Mouse (Mus musculus) heart, embryonic 11.5 days (tissue): ENCODE data around the gene Arpin. TPM values are rescaled to one million over a fixed set of nuclear protein-coding genes. Genes with fewer than 3 reads are reported as not detected.

ENCODE experiments used
- ATAC-seq: fragments of 200-750 bp; cut with Nextera tagmentation; replicated peaks from 2 replicates; pipeline ENCODE4 v1.8.0; 2017; ENCODE audit warnings: moderate library complexity; ENCODE audit not compliant: insufficient number of reproducible peaks, low FRiP score, low TSS enrichment
- H3K27ac ChIP-seq: fragments of 300-500 bp; sonication (generic); 2 replicates; pipeline ENCODE4 v1.5.1; 2014; ENCODE audit warnings: mild to moderate bottlenecking, low read depth, low read length
- H3K27me3 ChIP-seq: fragments of 300-500 bp; sonication (generic); 2 replicates; pipeline ENCODE4 v1.6.1; 2014; ENCODE audit warnings: mild to moderate bottlenecking, low read length, mixed read lengths; ENCODE audit not compliant: control insufficient read depth, insufficient read depth
- H3K36me3 ChIP-seq: fragments of 300-500 bp; sonication (generic); 2 replicates; pipeline ENCODE4 v1.6.1; 2014; ENCODE audit warnings: mild to moderate bottlenecking, low read length, moderate library complexity, mixed read lengths; ENCODE audit not compliant: control insufficient read depth, insufficient read depth
- H3K4me1 ChIP-seq: fragments of 300-500 bp; sonication (generic); 2 replicates; pipeline ENCODE4 v1.6.1; 2014; ENCODE audit warnings: low read length; ENCODE audit not compliant: control insufficient read depth, insufficient read depth
- H3K4me2 ChIP-seq: fragments of 300-500 bp; sonication (generic); 2 replicates; pipeline ENCODE4 v1.6.1; 2014; ENCODE audit warnings: mild to moderate bottlenecking, moderate library complexity
- H3K4me3 ChIP-seq: fragments of 300-500 bp; sonication (generic); 2 replicates; pipeline ENCODE4 v1.5.1; 2014; ENCODE audit warnings: low read depth, low read length
- H3K9ac ChIP-seq: fragments of 300-500 bp; sonication (generic); 2 replicates; pipeline ENCODE4 v1.6.1; 2014; ENCODE audit warnings: mild to moderate bottlenecking, low read depth, low read length, moderate library complexity
- H3K9me3 ChIP-seq: fragments of 300-500 bp; sonication (generic); replicated peaks from 2 replicates; pipeline ENCODE4 v1.6.1; 2016; ENCODE audit warnings: low read length; ENCODE audit not compliant: control insufficient read depth
- WGBS: fragments of 180-500 bp; shearing (Covaris S2); extraction: QIAGEN DNeasy Blood & Tissue Kit; methylation state at CpG from one replicate; pipeline ENCODE4 v1.1.7; 2014; ENCODE audit not compliant: insufficient replicate concordance; 5-methylcytosine and 5-hydroxymethylcytosine counted together
- polyA plus RNA-seq: library from polyadenylated mRNA; unstranded; fragments of >200 nt; fragmentation: Nextera tagmentation; extraction: Ambion mirVana; gene quantifications from 2 replicates; pipeline ENCODE4 v1.2.1, GENCODE M21; 2014

The Arpin gene
- polyA plus RNA-seq = 27.0 and 27.8 TPM in 2 replicates

DNA sequence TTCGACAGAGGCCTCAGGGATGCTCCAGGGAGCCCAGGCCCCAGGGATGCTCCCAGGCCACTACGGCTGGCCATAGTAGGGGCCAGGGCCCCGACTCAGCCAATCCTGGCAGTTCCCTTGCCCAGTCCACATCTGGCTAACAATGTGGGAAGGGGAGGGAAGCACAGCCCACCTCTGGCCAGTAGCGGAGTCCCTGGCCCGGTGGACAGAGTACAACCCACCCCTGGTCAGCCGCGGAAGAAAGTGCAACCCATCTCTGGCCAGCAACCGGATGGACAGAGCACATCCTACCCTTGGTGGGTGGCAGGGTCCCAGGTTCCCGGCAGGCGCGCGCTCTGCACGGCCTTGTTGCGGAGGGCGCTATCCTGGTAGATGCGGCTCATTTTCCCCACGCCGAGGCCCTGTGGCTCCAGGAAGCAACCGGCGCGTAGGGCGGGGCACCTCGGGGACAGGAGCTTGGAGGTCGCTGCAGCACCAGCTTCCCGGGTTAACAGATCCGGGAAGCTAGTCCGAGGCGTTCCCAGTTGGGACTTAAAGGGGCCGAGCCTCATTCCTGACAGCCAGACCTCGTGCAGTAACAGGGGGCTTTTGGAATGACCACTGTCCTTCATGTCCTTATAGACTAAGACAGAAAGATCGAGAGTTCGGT, at the start of gene Arpin:
TSS of gene Arpin (minus strand) at position 498 of the 649 bp plus-strand sequence.
- peak; percentile 71 for ATAC-seq
- Histone ChIP-seq H3K36me3 (no peaks in the 10 kb centered on the region), H3K4me2 (peak within 1 kb of the TSS; percentile 81), H3K27me3 (no peaks in the 10 kb centered on the region), H3K9me3 (no peaks in the 10 kb centered on the region), H3K9ac (peak within 1 kb of the TSS; percentile 75), H3K4me1 (peaks cover 16% of the 10 kb centered on the region; the same call in 1 of the 2 replicates), H3K4me3 (peak within 1 kb of the TSS; percentile 48), H3K27ac (peak within 1 kb of the TSS; percentile 4; the same call in 1 of the 2 replicates)
- 2% methylated on average over 32 of the region's 32 CpGs for WGBS

DNA sequence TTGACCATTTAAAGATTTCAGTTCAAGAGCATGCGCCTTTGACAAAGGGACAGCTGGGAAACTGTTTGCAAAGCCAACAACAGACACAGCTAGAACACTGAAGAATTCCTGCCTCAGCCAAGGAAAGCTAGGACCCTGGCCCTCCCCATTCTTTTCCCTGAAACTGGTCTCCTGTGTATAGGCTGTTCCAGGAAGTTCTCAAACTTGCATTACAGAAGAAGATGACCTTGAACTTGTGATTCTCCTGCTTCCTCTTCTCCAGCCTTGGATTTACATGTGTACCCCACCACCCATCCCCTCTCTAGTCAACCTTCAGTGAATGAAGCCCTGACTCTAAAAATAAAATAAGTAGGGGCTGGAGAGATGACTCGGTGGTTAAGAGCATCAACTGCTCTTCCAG, 40.2 kb upstream of the Arpin start:
- Histone ChIP-seq H3K9me3 (no peaks in the 10 kb centered on the region), H3K9ac (no peak overlapping the region), H3K27ac (no peak overlapping the region), H3K4me1 (no peaks in the 10 kb centered on the region), H3K4me3 (no peak overlapping the region), H3K36me3 (no peaks in the 10 kb centered on the region), H3K27me3 (no peaks in the 10 kb centered on the region), H3K4me2 (no peak overlapping the region)
- no peak for ATAC-seq
- WGBS = 84% methylated on average over 2 of the region's 2 CpGs

DNA sequence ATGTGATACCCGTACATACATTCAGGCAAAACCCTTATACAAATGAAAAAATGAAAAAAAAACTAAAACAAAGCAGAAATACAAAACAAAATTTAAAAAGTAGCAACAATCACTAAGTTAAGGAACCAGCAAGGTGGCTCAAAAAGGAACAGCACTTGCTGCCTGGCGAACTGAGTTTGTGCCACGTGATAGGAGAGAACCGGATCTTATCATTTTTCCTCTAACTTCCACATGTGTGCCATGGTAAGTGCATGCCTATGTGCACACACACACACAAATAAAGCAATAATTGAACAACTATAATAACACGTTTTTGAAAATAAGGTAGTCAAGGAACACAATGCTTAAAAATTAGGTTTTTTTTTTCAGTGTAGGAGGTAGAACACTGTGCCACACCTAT, 37.0 kb upstream of the Arpin start:
- no peaks in the 10 kb centered on the region for H3K27me3 ChIP-seq
- H3K4me2 ChIP-seq = no peak overlapping the region
- no peaks in the 10 kb centered on the region for H3K9me3 ChIP-seq
- H3K4me1 ChIP-seq = no peaks in the 10 kb centered on the region
- no peaks in the 10 kb centered on the region for H3K36me3 ChIP-seq
- WGBS = 79% methylated on average over 5 of the region's 5 CpGs
- H3K4me3 ChIP-seq = no peak overlapping the region
- no peak overlapping the region for H3K27ac ChIP-seq
- no peak for ATAC-seq
- H3K9ac ChIP-seq = no peak overlapping the region

DNA sequence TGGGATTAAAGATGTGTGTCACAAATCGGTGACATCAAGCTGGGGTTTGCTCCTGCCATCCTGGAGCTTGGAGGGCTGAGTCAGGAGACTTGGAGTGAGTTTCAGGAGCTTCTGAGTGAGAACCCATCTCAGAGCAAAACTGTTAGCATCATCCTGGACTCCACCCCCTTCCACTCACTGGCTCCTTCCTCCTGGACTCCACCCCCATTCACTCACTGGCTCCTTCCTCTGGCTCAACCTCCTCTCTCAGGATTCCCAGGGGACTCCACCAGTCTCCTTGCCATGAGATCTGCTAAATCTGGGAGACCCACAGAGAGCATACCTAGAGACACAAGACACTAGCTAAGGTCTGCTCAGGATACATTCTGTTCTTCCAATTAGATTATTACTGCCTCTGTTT, 35.2 kb upstream of the Arpin start:
- ATAC-seq = no peak
- Histone ChIP-seq H3K4me3 (no peak overlapping the region), H3K4me1 (no peaks in the 10 kb centered on the region), H3K9ac (no peak overlapping the region), H3K4me2 (no peak overlapping the region), H3K9me3 (no peaks in the 10 kb centered on the region), H3K27me3 (no peaks in the 10 kb centered on the region), H3K27ac (no peak overlapping the region), H3K36me3 (no peaks in the 10 kb centered on the region)
- WGBS = 79% methylated on average over 1 of the region's 1 CpGs

DNA sequence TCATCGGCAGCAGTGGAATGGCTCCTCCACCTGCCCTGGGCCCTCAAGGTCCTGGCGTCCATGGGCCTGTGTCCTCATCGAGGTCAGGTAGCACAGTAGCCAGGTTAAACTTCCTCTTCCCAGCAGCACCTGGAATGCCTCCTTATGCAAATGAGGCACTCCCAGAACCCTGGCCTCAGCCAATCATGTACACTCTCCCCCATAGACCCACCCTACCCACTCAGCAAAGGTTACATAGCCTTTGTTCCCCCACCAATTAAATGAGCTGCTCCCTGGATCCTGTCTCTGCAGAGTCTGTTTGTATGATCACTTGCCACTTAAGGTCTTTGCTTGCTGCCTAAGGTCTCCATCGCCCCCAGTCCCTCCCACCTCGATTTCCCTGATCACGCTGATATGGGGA, 33.2 kb upstream of the Arpin start:
- no peaks in the 10 kb centered on the region for H3K27me3 ChIP-seq
- ATAC-seq = no peak
- no peaks in the 10 kb centered on the region for H3K4me1 ChIP-seq
- no peaks in the 10 kb centered on the region for H3K9me3 ChIP-seq
- H3K4me2 ChIP-seq = no peak overlapping the region
- no peak overlapping the region for H3K9ac ChIP-seq
- H3K4me3 ChIP-seq = no peak overlapping the region
- H3K36me3 ChIP-seq = no peaks in the 10 kb centered on the region
- no peak overlapping the region for H3K27ac ChIP-seq
- 73% methylated on average over 6 of the region's 6 CpGs for WGBS

DNA sequence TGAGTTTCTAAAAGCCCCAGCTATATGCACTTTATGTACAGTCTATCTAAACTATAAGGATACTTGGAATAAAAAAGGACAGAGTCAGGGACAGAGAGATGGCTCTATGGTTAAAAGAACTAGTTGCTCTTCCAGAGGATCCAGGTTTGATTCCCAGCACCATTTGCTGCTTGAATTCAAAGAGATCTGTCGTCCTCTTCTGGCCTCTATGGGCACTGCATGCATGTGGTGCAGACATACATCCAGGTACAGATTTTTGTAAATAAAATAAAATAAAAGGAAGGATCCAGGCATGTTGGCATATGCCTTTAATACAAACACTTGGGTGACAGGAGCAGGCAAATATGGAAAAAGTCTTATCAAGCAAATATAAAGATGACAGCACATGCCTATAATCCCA, 26.4 kb upstream of the Arpin start:
- no peak overlapping the region for H3K4me3 ChIP-seq
- no peaks in the 10 kb centered on the region for H3K4me1 ChIP-seq
- no peak overlapping the region for H3K9ac ChIP-seq
- no peak for ATAC-seq
- no peak overlapping the region for H3K4me2 ChIP-seq
- H3K36me3 ChIP-seq = no peaks in the 10 kb centered on the region
- H3K27ac ChIP-seq = no peak overlapping the region
- WGBS = 47% methylated on average over 1 of the region's 1 CpGs
- H3K9me3 ChIP-seq = no peaks in the 10 kb centered on the region
- H3K27me3 ChIP-seq = no peaks in the 10 kb centered on the region

DNA sequence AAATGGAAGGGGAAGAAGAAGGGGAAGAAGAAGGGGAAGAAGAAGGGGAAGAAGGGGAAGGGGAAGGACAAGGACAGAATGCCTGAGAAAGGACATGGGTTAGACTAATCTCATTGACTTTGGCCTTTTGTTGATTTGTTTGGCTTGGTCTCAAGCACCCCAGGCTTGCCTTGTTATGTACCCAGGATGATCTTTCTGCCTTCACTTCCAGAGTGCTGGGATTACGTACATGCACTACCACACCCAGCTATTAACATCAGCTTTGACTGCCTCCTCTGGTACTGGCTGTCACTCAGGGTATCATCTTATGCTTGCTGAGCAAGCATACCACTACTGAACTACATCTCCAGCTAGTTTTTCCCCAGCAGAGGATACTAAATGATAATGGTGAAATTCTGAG, 21.0 kb upstream of the Arpin start:
- Histone ChIP-seq H3K4me3 (no peak overlapping the region), H3K4me2 (no peak overlapping the region), H3K4me1 (no peaks in the 10 kb centered on the region), H3K27ac (no peak overlapping the region), H3K36me3 (no peaks in the 10 kb centered on the region), H3K9me3 (no peaks in the 10 kb centered on the region), H3K9ac (no peak overlapping the region), H3K27me3 (no peaks in the 10 kb centered on the region)
- 62% methylated on average over 1 of the region's 1 CpGs for WGBS
- ATAC-seq = no peak

DNA sequence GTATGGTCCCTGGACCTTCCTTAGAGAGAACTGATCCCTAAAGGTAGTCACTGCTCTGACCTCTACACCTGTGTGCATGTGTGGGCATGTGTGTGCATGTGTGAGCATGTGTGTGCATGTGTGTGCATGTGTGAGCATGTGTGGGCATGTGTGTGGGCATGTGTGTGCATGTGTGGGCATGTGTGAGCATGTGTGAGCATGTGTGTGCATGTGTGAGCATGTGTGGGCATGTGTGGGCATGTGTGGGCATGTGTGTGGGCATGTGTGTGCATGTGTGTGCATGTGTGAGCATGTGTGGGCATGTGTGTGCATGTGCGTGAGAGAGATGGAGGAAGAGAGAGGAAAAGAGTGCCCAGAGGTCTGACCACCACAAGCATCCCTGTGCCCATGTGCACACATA, 19.7 kb upstream of the Arpin start:
- H3K9ac ChIP-seq = no peak overlapping the region
- H3K36me3 ChIP-seq = no peaks in the 10 kb centered on the region
- H3K27ac ChIP-seq = no peak overlapping the region
- ATAC-seq = no peak
- no peaks in the 10 kb centered on the region for H3K27me3 ChIP-seq
- no peak overlapping the region for H3K4me3 ChIP-seq
- 100% methylated on average over 1 of the region's 1 CpGs for WGBS
- H3K4me1 ChIP-seq = no peaks in the 10 kb centered on the region
- no peaks in the 10 kb centered on the region for H3K9me3 ChIP-seq
- no peak overlapping the region for H3K4me2 ChIP-seq

DNA sequence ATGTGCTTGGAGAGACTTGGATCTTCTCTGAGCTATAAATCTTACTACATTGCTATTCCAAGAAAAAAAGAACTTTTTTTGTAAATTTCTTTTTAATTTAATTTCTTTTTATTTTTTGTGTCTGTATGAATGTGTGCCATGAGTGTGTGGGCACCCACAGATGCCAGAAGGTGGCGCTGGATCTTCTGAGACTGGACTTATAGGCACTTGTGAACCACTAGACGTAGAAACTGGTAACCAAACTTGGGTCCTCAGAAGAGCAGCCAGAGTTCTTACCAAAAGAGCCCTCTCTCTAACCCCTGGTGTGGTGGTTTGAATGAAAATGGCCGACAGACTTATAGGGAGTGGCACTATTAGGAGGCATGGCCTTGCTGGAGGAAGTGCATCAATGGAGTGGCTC, 15.9 kb upstream of the Arpin start:
- 71% methylated on average over 3 of the region's 3 CpGs for WGBS
- Histone ChIP-seq H3K27me3 (no peaks in the 10 kb centered on the region), H3K9me3 (no peaks in the 10 kb centered on the region), H3K4me2 (no peak overlapping the region), H3K4me3 (no peak overlapping the region), H3K27ac (no peak overlapping the region), H3K4me1 (no peaks in the 10 kb centered on the region), H3K9ac (no peak overlapping the region), H3K36me3 (no peaks in the 10 kb centered on the region)
- no peak for ATAC-seq
